Mouse (Mus musculus): ENCODE measurements around the gene Hoxb9.

Gene Hoxb9

DNA sequence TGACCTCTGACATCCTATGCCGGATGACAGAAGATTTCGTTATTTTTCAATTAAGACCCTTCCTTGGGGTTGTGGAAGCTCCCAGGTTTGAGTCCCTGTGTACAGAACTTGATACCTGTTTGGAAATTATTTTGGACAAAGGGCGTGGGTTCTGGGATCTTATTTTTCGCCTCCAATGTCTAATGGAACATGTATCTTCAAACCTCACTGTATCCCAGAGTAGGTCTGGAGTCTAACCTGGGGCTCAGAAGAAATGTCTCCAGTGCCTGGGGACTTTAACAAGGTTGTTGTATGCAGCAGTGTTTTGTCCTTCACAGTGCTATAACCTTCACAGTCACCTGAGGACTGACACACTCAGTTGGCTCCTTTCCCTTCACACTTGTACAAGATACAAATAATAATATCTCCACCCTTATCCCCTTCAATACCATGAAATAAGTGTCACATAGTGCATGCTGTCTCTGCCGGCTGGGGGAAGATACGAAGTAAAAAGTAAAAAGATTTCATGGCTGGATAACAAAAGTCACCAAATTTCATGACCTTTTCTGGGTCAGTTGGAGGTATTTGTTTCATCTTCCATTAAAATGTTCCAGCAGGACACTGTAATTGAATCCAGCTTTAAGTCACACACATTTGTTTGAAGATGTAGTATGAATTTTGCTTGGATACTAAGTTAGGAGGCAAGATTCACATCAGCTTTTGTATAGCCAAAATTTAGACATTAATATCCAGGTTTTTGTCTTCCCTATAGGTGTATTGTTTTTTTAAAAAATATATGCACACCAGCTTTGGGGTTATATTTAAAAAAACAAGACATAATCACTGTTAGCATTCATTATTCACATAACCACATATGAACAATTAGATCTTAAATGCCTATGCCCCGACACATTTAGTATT is 4.0 kb upstream of the Hoxb9 start:
- no peak for ATAC-seq (ENCODE audit: low TSS enrichment)

DNA sequence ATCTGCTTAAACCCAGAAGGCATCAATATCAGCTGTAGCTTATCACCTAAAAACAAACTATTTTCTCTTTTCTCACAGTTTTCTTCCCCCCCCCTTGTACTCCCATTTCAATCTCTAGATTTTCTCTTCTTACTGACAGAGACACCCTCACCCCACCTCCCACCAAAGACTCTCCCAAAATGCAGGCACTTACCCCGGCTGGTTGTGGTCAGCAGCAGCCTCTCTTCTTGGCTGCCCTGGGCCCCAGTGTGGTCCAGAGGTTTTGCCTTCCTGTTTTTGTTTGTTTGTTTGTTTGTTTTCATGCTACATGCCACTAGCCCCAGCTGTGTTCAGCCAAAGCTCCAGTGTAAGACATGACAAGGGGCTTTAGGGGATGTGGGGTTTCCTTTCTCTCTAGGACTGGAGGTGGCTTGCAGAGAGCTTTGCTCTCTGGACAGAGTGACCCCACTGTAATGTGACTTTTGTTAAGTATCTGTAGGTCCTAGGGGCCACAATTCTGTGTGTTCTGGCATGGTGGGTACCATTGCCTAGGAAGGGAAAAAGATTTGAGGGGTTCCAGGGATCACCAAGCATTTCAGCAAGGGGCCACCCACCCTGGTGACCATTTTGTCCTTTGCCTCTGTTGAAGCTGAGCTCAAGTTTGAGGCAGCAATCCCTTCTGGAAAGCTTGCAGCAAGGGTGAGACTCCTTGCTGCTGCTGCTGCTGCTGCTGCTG is 3.1 kb upstream of the Hoxb9 start:
- no peak for ATAC-seq (ENCODE audit: low TSS enrichment)

DNA sequence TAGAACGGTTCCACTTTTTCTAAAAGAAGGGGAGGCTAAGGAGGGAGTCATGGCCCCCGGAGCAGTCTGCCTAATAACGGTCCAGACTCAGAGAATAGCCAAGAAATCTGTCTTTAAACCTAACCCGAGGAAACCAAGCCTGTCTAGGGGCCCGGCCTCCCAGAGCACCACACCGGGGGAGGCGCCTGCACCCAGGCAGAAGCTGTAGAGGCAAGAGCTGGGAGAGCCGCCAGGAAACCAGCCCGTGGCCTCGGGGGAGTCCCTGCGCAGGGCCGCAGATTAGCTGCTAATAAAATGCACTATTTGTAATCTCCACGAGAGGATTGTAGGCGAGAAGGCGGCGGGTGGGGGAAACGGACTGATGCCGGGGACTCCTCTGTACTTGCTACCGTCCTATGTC is 1.4 kb upstream of the Hoxb9 start:
- ATAC-seq (ENCODE audit: low TSS enrichment): no peak

DNA sequence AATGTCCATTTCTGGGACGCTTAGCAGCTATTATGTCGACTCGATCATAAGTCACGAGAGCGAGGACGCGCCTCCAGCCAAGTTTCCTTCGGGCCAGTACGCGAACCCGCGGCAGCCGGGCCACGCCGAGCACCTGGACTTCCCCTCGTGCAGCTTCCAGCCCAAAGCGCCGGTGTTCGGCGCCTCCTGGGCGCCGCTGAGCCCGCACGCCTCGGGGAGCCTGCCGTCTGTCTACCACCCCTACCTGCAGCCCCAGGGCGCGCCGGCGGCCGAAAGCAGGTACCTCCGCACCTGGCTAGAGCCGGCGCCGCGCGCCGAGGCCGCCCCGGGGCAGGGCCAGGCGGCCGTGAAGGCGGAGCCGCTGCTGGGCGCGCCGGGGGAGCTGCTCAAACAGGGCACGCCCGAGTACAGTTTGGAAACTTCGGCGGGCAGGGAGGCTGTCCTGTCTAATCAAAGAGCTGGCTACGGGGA is 319 bp downstream of the Hoxb9 start:
- ATAC-seq (ENCODE audit: low TSS enrichment): no peak

DNA sequence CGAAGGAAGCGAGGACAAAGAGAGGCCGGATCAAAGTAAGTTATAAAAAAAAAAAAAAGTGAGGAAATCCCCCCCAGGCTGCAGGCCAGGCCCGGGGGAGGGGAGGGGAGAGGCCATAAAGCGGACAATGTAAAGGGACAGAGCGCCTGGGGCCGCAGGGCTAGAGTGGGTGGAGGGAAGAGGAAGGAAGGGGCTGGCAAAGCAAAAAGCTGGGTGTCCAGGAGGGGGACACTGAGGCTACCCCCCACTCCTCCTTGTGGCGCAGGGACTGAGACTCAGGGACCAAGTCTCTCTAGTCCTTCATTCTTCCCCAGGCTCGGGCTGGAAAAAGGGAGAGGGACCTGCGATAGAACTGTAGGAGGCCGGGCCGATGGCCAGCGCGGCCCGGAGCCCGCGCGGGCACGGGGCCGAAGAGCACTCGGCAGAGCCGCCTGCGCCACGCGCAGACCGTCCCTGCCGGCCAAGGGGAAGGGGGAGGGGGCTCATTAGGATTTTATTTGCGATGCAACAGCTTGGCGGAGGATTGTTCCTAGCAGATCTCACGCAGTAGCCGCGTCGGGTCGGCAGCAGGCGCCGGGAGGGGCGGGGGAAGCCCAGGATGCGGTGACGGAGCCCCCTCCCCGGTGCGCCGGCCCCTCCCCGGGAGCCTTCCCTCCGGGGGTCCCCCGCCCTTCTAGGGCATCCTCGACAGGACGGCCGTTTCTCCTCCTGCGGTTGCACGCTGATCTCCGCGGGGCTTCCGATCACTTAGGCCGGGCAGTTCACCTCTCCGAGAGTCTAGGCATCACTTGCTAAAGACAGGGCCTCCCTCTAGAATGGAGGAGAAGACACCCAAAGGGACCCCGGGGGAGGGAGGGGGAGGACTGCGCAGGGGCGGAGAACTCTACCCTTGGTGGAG is 1.0 kb downstream of the Hoxb9 start:
- ATAC-seq (ENCODE audit: low TSS enrichment): no peak

DNA sequence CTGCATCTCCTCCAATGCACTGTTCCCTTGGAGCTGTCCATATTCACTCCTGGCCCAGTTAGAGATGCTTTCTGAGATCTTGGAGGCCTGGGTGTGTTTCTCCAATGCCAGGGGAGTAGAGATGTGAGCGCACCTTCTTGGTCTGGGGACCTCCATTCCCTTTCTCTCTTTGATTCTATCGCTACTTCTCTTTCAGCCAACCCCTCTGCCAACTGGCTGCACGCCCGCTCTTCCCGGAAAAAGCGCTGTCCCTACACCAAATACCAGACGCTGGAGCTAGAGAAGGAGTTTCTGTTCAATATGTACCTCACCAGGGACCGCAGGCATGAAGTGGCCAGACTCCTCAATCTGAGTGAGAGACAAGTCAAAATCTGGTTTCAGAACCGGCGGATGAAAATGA is 3.2 kb downstream of the Hoxb9 start:
- no peak for ATAC-seq (ENCODE audit: low TSS enrichment)

DNA sequence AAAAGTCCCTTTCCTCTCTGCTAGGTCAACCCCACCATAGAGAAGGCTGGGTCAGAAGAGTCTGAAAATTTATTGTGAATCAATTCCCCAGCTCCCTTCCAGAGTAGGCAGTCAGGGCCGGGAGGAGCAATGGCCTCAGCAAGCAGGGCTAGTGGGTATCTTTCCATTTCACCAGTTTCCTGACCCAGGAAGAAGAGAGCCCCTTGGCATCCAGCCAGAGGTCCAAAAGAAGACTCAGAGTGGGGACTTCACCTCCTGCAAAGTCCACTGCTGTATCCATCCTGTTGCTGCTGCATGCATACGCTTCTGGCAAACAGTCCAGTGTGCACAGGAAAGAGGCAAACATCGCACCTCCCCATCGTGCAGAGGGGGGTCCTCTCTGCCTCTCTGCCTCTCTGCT is 4.6 kb downstream of the Hoxb9 start:
- ATAC-seq (ENCODE audit: low TSS enrichment): no peak

DNA sequence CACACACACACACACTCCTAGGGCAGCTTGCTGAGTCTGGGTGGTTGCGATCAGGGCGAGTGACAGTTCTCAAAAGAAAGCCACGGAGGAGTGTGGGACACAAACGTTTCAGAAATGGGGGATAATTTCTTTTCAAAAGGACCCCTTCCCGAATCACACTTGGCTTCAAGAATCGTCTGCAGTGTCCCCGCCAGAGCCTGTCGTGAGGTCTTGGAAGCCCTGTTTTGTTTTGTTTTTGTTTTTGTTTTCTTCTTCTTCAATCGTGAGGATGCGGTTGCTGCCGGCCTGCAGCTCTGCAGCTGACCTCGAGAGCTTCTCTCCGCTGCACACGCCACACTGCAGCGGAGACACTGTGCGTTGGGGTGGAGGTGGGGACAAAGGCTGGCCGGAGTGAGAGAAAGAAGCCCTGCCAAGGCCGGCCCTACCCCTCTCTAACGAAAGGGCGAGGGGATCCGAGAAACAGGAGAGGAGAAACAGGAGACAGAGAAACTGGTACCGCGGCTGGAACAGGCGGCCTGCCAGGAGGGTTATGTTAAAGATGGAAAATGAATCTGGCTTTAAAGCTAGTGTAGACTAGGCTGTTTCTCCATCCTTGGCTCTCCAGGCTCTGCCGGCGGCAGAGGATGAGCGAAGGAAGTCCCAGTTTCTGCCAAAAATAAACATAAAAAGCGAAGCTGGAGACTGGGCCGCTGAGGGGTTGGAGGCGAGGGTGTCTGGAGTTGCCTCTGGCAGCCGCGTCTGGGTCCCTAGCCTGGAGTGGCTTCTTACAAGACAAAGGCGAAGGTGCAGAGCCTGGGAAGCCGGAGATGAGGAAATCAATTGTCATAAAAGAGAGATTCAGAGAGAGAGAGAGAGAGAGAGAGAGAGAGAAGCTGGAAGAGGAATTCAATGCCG is 6.1 kb downstream of the Hoxb9 start:
- ATAC-seq (ENCODE audit: low TSS enrichment): no peak

DNA sequence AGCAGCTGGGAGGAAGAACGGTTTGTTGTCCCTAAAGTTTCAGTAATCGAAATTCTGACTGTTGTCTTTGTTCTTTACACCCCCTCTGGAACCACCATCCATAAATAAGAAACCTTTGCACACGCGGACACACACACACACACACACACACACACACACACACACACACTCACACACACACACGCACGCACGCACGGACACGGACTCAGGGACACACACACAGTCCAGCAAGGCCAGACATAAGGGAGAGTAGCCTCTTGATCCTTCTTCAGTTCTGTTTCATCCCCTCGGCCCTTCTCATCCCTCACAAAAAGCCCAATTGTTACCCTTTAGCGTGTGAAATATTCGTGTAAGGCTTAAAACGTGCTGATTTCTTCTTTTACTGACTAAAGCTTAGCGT is 7.1 kb downstream of the Hoxb9 start:
- no peak for ATAC-seq (ENCODE audit: low TSS enrichment)

DNA sequence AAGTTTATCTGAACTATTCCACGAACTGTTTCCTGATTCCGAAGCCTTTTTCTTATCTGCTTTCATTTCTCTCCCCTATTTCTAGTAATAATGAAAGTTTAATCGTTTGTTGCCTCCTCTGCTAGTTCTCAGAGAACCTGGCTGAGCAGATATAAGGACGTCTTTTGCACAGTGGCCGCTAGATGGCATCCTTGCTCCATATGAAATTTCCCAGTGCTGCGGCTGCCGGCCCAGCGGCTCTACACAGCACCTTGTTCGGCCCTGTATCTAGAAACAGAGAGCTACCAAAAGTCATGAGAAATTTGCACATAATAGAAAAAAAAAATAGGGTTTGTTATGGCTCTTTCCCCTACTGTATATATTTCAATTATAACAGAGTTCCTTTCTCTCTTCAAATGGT is 7.5 kb downstream of the Hoxb9 start:
- ATAC-seq (ENCODE audit: low TSS enrichment): peak; percentile 74; the same call in 1 of the 2 replicates

DNA sequence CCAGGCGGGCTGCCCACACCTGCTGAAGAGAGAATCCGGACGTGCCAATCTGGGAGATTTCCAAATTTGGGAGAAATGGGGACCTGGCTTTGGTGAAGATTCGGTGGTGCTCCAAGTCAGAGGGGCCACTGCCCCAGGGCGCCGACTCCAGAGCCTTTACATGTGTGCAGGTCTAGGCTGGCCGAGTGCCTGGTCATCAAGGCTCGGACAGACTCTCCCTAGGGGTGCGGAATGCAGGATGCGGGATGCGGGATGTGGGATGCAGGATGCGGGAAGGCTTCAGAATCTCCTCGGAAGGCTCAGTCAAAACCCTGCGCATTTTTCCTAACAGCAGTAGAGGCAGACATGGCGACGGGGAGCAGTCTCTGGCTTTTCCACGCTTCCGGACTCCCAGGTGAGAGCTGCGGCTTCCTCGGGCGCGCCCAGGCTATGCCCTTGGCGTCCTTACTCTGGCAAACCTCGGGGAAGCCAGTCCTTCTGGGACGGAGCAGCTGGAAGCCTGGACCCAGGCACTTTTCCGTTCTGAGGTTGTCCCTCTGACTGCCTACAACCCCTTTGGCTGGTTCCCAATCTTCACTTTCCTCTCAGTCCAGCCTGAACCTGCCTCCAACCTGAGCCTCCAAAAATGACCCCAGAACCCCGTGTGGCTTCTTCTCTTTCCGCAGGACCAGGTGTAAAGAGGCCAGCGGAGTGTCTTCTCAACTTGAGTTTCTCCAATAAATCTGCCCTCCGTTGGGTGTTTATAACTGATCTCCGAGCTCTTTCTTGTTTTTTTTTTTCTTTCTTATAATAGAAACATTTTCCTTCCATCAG is 8.4 kb downstream of the Hoxb9 start:
- no peak for ATAC-seq (ENCODE audit: low TSS enrichment)

DNA sequence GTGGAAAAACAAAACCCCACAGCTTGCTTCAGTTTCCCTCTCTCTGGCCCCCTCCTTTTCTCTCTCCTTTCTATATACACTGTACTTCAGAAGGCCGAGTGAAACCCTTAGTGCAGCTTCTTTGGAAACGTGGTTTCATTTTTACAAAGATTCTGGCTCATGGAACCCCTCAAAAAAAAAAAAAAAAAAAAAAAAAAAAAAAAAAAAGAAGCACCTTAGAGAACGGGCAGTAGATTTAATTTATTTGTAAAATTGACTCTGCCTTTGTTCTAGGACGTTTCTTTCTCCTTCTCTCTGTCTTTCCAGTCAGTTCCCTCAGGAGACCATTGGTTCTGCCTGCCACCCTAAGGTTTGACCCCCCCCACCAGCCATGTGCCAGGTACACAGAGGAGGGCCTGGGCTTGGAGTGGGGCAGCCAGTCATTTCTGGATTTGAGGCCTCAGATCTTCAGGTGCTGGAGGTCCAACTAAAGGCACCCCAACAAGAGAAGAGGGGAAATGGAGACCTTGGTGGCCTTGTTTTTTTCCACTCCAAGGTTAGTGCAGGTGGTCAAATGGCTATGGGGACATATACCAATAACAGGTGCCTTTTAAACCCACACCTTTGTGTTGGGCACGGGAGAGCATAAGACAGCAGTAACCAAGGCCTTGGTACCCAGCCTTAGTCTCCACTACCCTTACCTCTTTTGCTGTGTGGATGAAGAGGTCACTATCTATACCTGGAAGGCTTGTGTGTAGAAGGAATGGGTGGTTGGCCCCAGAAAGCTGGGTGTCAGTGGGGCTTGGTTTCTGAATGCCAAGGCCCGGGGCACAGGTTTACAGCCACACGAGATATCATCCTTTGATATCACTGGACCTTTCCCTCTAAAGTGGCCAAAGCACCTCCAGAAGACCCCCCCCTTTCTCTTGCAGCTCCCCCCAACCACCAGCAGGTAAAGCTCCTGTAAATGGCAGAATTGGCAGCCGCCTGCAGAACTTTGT is 9.4 kb downstream of the Hoxb9 start:
- no peak for ATAC-seq (ENCODE audit: low TSS enrichment)

DNA sequence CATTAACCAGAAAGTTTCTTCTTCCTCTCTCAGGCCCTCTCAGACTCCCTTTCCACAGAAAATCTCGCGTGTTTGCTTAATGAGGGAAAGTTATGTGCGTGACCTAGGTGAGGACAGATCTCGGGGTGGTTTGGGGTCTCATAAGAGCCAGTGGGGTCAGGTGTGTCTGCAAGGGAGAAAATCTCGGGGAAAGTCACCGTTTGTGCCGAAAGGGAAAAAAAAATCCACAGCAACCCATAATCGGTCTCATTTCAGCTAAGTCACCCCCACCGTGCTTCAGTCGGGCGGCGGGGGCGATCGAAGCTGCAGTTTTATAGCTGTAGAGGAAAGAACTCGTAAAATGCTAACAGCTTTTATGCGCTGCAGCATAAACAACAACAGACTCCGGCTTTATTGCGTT is 10.1 kb downstream of the Hoxb9 start:
- ATAC-seq (ENCODE audit: low TSS enrichment): no peak

DNA sequence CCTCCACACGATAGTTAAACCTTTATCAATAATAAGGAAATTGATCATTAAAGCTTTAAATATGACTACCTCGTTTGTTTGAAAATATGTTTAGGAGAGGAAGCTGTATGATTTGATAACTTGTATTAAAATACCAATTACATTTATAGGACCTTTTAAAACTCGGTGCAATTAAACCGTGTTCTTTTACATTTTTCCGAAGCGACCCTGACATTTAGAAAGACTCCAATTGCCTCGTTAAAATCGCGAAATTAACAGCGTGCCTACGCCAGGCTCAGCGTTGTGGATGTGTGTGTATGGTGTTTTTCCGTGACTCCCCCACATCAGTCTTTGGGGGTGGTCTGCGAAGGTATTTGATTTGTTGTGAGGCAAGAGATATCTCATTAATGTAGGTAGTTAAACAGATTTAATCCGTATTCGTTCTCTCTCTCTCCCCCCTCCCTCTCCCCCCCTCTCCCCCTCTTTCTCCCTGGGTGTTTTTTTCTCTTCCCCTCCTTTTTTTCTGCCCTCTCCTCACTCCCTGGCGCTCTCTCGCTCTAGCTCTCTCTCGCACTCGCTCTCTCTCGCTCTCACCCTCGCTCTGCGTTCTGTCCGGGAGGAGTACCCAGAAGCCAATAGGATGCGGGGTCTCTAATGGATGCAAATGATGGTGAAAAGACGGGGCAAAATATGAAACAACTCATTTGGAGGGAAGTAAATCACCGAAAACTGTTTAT is 10.8 kb downstream of the Hoxb9 start, which contains the start of gene Hoxb8:
TSS of gene Hoxb8 (plus strand) at position 51 of the 716 bp plus-strand sequence.
- ATAC-seq (ENCODE audit: low TSS enrichment): no peak

DNA sequence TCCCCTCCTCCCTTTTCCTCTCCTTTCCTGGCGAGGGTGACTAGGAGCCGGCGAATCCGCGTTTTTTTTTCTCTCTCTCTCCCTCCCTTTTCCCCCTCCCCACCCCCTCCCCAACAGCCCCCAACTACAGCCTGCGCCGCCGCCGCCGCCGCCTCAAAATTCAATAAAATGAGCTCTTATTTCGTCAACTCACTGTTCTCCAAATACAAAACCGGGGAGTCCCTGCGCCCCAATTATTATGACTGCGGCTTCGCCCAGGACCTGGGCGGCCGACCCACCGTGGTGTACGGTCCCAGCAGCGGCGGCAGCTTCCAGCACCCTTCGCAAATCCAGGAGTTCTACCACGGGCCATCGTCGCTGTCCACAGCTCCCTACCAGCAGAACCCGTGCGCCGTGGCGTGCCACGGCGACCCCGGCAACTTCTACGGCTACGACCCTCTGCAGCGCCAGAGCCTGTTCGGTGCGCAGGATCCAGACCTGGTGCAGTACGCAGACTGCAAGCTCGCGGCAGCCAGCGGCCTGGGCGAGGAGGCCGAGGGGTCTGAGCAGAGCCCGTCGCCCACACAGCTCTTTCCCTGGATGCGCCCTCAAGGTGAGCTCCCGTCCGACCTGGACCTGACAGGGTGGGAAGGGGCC is 11.7 kb downstream of the Hoxb9 start:
- no peak for ATAC-seq (ENCODE audit: low TSS enrichment)

DNA sequence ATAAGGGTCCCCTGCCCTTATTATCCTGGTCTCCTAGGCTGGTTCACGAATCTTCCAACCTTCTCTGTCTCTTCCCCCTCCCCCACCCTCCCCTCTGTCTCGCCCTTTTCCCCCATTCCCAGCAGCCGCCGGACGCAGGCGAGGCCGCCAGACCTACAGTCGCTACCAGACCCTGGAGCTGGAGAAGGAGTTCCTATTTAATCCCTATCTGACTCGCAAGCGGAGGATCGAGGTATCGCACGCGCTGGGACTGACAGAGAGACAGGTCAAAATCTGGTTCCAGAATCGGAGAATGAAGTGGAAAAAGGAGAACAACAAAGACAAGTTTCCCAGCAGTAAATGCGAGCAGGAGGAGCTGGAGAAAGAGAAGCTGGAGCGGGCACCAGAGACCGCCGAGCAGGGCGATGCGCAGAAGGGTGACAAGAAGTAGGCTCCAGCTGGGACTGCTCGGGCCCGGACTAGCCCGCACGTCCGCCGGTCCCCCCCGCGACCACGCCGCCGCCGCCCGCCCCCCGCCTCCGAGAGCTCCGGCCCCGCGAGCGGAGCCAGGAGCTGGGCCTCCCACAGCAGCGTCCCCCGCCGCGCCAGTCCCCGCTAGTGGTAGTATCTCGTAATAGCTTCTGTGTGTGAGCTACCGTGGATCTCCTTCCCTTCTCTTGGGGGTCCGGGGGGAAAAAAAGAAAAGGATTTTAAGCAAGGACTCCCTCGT is 12.9 kb downstream of the Hoxb9 start:
- no peak for ATAC-seq (ENCODE audit: low TSS enrichment)

Data from frontal cortex, adult (tissue).